Mouse (Mus musculus) spleen, adult 2 months (tissue): Measurements from ENCODE around the gene Gm3839.

Experiments used
- CTCF ChIP-seq: fragments of 200-500 bp; IDR thresholded peaks from 2 replicates; pipeline ENCODE4 v1.5.1; 2011; ENCODE audit warnings: mild to moderate bottlenecking, inconsistent platforms; ENCODE audit not compliant: insufficient read depth, insufficient read length, insufficient replicate concordance; ENCODE audit errors: extremely low read depth
- POLR2A ChIP-seq: fragments of 200-500 bp; IDR thresholded peaks from 2 replicates; pipeline ENCODE4 v1.6.1; 2011; ENCODE audit warnings: low read depth, low read length, inconsistent platforms

DNA sequence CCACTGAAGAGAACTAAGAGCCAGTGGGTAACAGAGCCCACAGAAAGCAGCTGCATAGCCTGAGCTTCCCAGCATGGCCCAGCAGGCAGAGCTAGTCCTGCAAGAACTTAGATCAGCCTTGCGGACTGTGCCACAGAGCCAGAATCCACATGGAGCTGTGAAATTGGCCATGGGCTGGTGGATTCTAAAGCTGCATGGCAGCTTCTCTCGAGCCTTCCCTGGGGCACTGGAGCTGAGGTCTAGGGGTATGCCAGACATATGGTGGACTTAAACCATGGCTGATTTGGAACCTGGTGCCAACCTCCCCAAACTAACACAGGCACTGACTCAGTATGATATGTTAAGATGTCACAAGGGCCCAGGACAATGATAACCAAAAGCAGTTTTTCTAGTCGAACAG lies 10.4 kb downstream of the Gm3839 start:
- TF ChIP-seq POLR2A = no peak
- TF ChIP-seq CTCF = no peak
